Mouse (Mus musculus) hindbrain, embryonic 10.5 days (tissue): ENCODE data around the gene Mettl7b. TPM values are rescaled to one million over a fixed set of nuclear protein-coding genes. Genes with fewer than 3 reads are reported as not detected.
A peak's percentile ranks its signal among the peaks of the same experiment; 100 is the strongest.

Experiments used
- DNase-seq: peaks from one replicate; pipeline ENCODE4 v3.0.0-alpha.2; 2017; ENCODE audit warnings: low spot score
- H3K27ac ChIP-seq: fragments of 300-500 bp; sonication (generic); 2 replicates; pipeline ENCODE4 v1.5.1; 2016; ENCODE audit warnings: mild to moderate bottlenecking, moderate library complexity
- H3K27me3 ChIP-seq: fragments of 300-500 bp; sonication (generic); 2 replicates; pipeline ENCODE4 v1.6.1; 2016; ENCODE audit warnings: mild to moderate bottlenecking; ENCODE audit not compliant: poor library complexity, insufficient read depth, severe bottlenecking
- H3K36me3 ChIP-seq: fragments of 300-500 bp; sonication (generic); 2 replicates; pipeline ENCODE4 v1.6.1; 2016; ENCODE audit warnings: mild to moderate bottlenecking, moderate library complexity
- H3K4me1 ChIP-seq: fragments of 300-500 bp; sonication (generic); replicated peaks from 2 replicates; pipeline ENCODE4 v1.6.1; 2016; ENCODE audit warnings: mild to moderate bottlenecking
- H3K4me3 ChIP-seq: fragments of 300-500 bp; sonication (generic); 2 replicates; pipeline ENCODE4 v1.5.1; 2016; ENCODE audit warnings: mild to moderate bottlenecking, moderate library complexity
- H3K9me3 ChIP-seq: fragments of 300-500 bp; sonication (generic); 2 replicates; pipeline ENCODE4 v1.6.1; 2016; ENCODE audit warnings: mild to moderate bottlenecking, moderate library complexity
- WGBS: fragments of 180-500 bp; shearing (Covaris S2); methylation state at CpG from one replicate; pipeline ENCODE4 v1.1.7; 2016; 5-methylcytosine and 5-hydroxymethylcytosine counted together
- polyA plus RNA-seq: library from polyadenylated mRNA; unstranded; fragments of >200 nt; fragmentation: Nextera tagmentation; extraction: Ambion mirVana; gene quantifications from 2 replicates; pipeline ENCODE4 v1.2.1, GENCODE M21; 2016

Gene Mettl7b
- polyA plus RNA-seq, 1 experiment from 2014 or later: not detected

- H3K4me3 ChIP-seq: no peak overlapping the region
- H3K9me3 ChIP-seq: no peaks in the 10 kb centered on the region
- no peaks in the 10 kb centered on the region for H3K36me3 ChIP-seq
- WGBS: 69% methylated on average over 12 of the region's 12 CpGs
- peaks cover 47% of the 10 kb centered on the region for H3K27me3 ChIP-seq
- no peak for DNase-seq
- H3K27ac ChIP-seq: no peak overlapping the region
- peaks cover 17% of the 10 kb centered on the region for H3K4me1 ChIP-seq
These were observed 22.9 kb downstream of the Mettl7b start for GRCm38 (mm10) chr10:128937756-128938390.

DNA sequence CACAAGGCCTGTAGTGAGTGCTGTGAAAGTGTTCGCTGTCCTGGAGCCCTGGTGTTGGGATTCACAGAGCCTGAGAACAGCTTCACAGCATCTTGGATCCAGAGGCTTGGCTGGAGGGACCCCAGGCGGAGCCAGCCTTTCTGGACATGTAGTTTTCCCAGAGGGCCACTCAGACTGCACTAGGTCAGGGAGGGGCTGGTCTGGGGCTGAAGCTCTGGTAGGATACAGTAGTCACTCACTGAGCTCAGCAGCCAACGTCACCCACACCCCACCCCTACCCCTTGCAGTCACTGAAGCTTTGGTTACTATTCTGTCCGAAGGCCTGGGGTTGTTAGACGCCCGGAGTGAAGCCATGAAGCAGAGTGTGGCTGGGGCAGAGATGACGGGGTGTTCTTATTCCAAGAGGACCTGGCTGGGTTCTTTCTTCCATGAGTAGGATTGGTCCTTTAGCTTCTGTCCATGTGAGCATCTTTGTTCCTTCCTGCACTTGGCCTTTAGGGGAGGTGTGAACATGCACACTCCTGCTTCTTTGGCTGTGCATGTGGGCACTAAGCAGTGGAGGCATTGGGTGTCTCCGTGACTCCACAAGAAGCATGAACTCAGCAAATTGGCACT lies 24.9 kb downstream of the Mettl7b start:
- WGBS: 78% methylated on average over 8 of the region's 8 CpGs
- no peaks in the 10 kb centered on the region for H3K9me3 ChIP-seq
- H3K4me1 ChIP-seq: peaks cover 17% of the 10 kb centered on the region
- DNase-seq: no peak
- H3K4me3 ChIP-seq: no peak overlapping the region
- peaks cover 66% of the 10 kb centered on the region for H3K27me3 ChIP-seq
- H3K36me3 ChIP-seq: no peaks in the 10 kb centered on the region
- H3K27ac ChIP-seq: no peak overlapping the region

DNA sequence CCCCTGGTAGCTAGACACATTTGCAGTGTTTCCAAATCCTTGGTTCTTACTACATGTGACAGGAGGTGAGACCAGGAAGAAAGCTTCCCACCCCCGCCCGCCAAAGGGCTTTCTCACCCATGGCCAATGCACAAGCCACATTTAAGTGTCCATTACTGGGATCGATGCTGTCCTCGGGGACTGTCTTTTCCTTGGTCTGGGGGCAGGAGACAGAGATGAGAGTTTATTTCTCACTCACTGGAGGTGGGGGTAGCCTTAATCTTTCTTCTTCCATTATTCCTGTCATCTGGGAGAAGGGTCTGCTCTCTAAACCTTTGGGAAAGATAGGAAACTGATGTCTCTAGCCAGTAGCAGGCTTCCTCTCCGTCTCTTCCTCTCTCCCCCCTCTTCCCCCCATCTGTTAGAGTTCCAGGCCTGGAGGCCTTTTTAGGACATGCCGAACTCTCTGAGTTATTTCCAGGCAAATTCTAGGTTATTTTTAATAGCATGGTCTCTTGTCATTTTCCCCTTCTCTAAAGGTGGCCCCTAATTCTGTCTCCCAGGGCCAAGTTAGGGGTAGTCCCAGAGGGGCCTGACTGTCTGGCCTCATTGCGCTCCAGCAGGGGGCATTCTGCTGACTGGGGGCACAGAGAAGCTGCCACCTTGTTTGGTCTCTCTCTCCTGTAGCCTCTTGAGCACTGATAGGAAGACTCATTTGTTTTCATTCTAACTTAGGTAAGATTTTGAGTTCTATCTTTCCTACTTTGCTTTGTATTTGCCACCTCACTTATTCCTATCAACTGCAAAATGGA lies 25.6 kb downstream of the Mettl7b start:
- Histone ChIP-seq H3K36me3 (no peaks in the 10 kb centered on the region), H3K27ac (no peak overlapping the region), H3K4me3 (no peak overlapping the region), H3K27me3 (peaks cover 73% of the 10 kb centered on the region), H3K4me1 (peaks cover 17% of the 10 kb centered on the region), H3K9me3 (no peaks in the 10 kb centered on the region)
- no peak for DNase-seq
- WGBS: 64% methylated on average over 7 of the region's 7 CpGs

DNA sequence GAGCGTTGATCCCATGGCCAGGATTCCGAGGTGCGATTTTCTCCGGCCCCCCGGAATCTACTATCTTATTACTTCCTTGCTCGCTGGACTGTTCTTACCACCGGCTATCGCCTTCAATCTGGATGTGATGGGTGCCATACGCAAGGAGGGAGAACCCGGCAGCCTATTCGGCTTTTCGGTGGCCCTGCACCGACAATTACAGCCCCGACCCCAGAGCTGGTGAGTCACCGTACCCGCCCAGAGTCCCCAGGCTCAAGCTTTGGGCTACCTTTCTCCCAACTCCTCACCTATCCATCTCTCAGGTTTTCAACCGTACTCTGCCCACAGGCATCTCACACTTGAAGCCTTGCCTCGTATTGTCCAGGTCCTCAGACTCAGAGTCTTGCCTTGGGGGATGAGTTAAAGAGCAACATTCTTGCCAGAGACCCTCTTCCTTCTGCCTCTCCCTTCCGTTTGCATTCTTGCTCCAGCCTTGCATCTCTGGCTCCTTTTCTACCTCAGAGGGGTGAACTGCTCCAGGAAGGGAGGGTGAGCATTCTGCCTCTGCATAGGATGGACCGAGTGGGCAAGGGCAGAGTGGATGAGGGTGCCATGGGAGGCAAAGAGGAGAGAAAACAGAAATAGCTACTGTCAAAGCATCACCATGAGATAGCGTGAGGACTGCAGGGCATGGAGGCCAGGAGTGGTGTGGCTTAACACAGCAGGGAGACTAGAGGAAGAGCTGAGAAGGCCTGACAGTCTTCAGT lies 26.6 kb downstream of the Mettl7b start:
- Histone ChIP-seq H3K27me3 (peaks cover 83% of the 10 kb centered on the region), H3K36me3 (no peaks in the 10 kb centered on the region), H3K4me1 (peaks cover 17% of the 10 kb centered on the region), H3K9me3 (no peaks in the 10 kb centered on the region), H3K4me3 (peak overlapping the region; percentile 57), H3K27ac (0 out of 2 replicates have a peak overlapping the region, but pooled peaks have one; percentile 35)
- DNase-seq: no peak
- 3% methylated on average over 21 of the region's 21 CpGs for WGBS

GRCm38 (mm10) chr10:128933574-128933973 lies 27.2 kb downstream of the Mettl7b start, which contains the start of gene Itga7:
Gene Itga7 (plus strand): TSS chr10:128933818.
- H3K9me3 ChIP-seq: no peaks in the 10 kb centered on the region
- peak within 1 kb of the TSS; percentile 57 for H3K4me3 ChIP-seq
- H3K27ac ChIP-seq: 0 out of 2 replicates have a peak within 1 kb of the TSS, but pooled peaks have one; percentile 35
- peaks cover 89% of the 10 kb centered on the region for H3K27me3 ChIP-seq
- DNase-seq: peak; percentile 59
- under 1% methylated on average over 26 of the region's 26 CpGs for WGBS
- H3K36me3 ChIP-seq: no peaks in the 10 kb centered on the region
- H3K4me1 ChIP-seq: peaks cover 17% of the 10 kb centered on the region

GRCm38 (mm10) chr10:128931441-128931840 lies 29.3 kb downstream of the Mettl7b start:
- Histone ChIP-seq H3K9me3 (no peaks in the 10 kb centered on the region), H3K4me3 (no peak overlapping the region), H3K27ac (no peak overlapping the region), H3K27me3 (peaks cover 91% of the 10 kb centered on the region), H3K36me3 (no peaks in the 10 kb centered on the region), H3K4me1 (peaks cover 17% of the 10 kb centered on the region)
- no peak for DNase-seq
- 86% methylated on average over 2 of the region's 2 CpGs for WGBS

DNA sequence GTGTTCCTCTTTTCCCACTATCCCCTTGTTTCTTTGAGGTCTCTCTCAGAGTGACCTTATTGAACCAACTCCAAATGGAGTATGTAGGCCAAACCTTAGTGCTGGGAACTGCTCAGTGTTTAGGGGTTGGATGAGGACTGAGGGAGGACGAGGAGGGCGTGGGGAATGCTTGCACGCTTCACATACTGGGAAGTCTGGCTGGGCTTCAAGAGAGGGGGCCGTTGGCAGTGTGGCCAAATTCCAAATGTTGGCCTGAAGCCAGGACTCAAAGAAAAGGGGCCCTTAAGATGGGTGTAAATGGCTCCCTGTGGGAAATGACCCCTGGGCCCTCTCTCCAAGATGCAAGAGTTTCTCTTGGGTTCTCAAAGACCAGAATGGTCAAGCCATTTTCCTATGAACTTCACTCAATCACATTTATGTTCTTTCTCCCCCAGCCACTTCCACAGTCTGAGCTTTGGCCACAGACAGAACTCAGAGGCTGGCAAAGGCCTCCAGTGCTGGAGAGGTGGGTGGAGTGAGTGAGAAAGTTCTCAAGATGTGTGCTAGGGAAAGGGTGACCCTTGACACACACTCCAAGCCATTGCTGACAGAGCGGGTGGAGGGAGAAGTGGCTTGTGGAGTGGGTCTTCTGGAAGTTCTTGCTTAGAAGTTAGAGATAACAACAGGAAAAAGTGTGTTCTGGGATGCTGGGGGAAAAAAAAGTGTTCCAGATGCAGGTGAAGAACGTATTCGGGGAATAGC lies 31.0 kb downstream of the Mettl7b start:
- DNase-seq: no peak
- Histone ChIP-seq H3K9me3 (no peaks in the 10 kb centered on the region), H3K4me1 (peaks cover 17% of the 10 kb centered on the region), H3K27me3 (peaks cover 75% of the 10 kb centered on the region), H3K4me3 (no peak overlapping the region), H3K36me3 (no peaks in the 10 kb centered on the region), H3K27ac (no peak overlapping the region)
- 77% methylated on average over 7 of the region's 7 CpGs for whole genome bisulfite sequencing

DNA sequence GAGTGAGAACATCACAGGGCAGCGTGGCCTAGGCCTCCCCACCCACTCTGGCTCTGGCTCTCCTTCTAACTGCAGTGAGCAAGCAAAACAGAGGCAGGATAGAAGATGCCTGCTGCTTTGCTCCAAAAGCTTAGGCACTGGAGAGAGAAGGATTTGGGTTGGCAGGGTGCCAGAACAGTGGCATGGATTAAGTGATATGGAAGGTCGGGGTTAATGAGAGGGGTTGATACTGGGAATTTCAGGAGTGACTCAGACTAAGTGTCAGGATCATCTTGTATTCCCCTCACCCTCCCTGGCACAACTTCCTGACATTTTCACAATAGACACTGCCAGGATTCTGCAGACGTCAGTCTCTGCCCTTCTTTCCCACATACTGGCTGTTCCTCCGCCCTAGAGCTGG lies 32.4 kb downstream of the Mettl7b start:
- H3K27me3 ChIP-seq: peaks cover 60% of the 10 kb centered on the region

DNA sequence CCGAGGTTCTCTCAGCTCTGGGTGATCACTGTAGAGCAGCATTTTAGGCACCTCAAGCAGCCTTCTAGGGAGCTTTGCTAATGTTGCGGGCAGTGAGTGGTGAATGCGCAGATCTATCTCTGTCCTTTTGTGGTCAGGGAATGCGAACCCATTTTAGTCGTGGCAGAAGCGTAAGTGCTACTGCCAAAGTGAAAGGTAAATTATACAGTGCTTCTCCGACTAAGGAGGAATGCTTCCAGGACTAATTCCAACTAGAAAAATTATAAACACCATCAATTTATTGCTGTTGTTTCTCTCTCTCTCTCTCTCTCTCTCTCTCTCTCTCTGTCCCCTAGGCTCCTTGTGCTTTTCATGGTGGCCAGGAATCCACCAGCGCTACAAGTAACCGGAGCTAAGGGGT lies 36.9 kb downstream of the Mettl7b start, which contains the start of gene Bloc1s1:
Bloc1s1 (minus strand) TSS at position 101 of the 400 bp plus-strand sequence.
- 0 out of 2 replicates have a peak, but pooled peaks cover 3% of the 10 kb centered on the region for H3K36me3 ChIP-seq
- peak within 1 kb of the TSS; percentile 91 for H3K27ac ChIP-seq
- H3K27me3 ChIP-seq: peaks cover 17% of the 10 kb centered on the region
- WGBS: 65% methylated on average over 9 of the region's 9 CpGs
- peak within 1 kb of the TSS; percentile 78 for H3K4me3 ChIP-seq
- peaks cover 48% of the 10 kb centered on the region for H3K4me1 ChIP-seq
- DNase-seq: no peak
- H3K9me3 ChIP-seq: no peaks in the 10 kb centered on the region

More for the DNA sequence above, 32.4 kb downstream of the Mettl7b start:
- Histone ChIP-seq H3K36me3 (no peaks in the 10 kb centered on the region), H3K27ac (no peak overlapping the region), H3K9me3 (no peaks in the 10 kb centered on the region), H3K4me3 (no peak overlapping the region), H3K4me1 (peaks cover 12% of the 10 kb centered on the region)
- no peak for DNase-seq
- WGBS: 33% methylated on average over 4 of the region's 4 CpGs

GRCm38 (mm10) chr10:128923013-128923691 lies 37.6 kb downstream of the Mettl7b start:
- under 1% methylated on average over 42 of the region's 42 CpGs for WGBS

GRCm38 (mm10) chr10:128922822-128923012 lies 38.1 kb downstream of the Mettl7b start, which contains the start of gene Rdh5:
Gene Rdh5 (minus strand): TSS chr10:128922888.
- peaks cover 5% of the 10 kb centered on the region; the same call in 1 of the 2 replicates for H3K27me3 ChIP-seq
- peak within 1 kb of the TSS; percentile 78 for H3K4me3 ChIP-seq
- H3K4me1 ChIP-seq: peaks cover 59% of the 10 kb centered on the region
- peak within 1 kb of the TSS; percentile 91 for H3K27ac ChIP-seq
- WGBS: 18% methylated on average over 1 of the region's 1 CpGs
- H3K9me3 ChIP-seq: no peaks in the 10 kb centered on the region
- DNase-seq: no peak
- H3K36me3 ChIP-seq: peaks cover 12% of the 10 kb centered on the region

More at GRCm38 (mm10) chr10:128923013-128923691, 37.6 kb downstream of the Mettl7b start:
- H3K4me3 ChIP-seq: peak overlapping the region; percentile 78
- H3K4me1 ChIP-seq: peaks cover 55% of the 10 kb centered on the region
- DNase-seq: peak; percentile 89
- H3K9me3 ChIP-seq: no peaks in the 10 kb centered on the region
- peaks cover 8% of the 10 kb centered on the region for H3K36me3 ChIP-seq
- peaks cover 9% of the 10 kb centered on the region for H3K27me3 ChIP-seq
- peak overlapping the region; percentile 91 for H3K27ac ChIP-seq
